Mouse (Mus musculus) lung, adult 2 months (tissue): ENCODE measurements at regions not wholly inside any gene's neighbourhood (a gene's known extent, or its start where the extent isn't known, plus 50 kb on each side); places are given as distances from the start of the nearest gene placed in this dataset.

Experiments used
- CTCF ChIP-seq: fragments of 200-500 bp; IDR thresholded peaks from 2 replicates; pipeline ENCODE4 v1.5.1; 2011; ENCODE audit warnings: mild to moderate bottlenecking, low read length, control low read depth; ENCODE audit not compliant: insufficient read depth
- POLR2A ChIP-seq: fragments of 200-500 bp; IDR thresholded peaks from 2 replicates; pipeline ENCODE4 v1.6.1; 2011; ENCODE audit warnings: low read depth, mild to moderate bottlenecking, control low read depth, low read length, borderline replicate concordance; ENCODE audit errors: extremely low read depth

GRCm38 (mm10) chr2:17854088-17854487 lies 122.8 kb upstream of the Nebl start:
- no peak for TF ChIP-seq CTCF
- no peak for TF ChIP-seq POLR2A
